Mouse (Mus musculus) macrophage (primary cell): ENCODE results near the gene Hemgn. TPM values are rescaled to one million over a fixed set of nuclear protein-coding genes. Genes with fewer than 3 reads are reported as not detected.

ENCODE experiments used
- H3K27ac ChIP-seq: fragments of 350-480 bp; formaldehyde crosslinking; 2 replicates; pipeline ENCODE4 v1.9.0; 2021
- H3K36me3 ChIP-seq: fragments of 350-480 bp; formaldehyde crosslinking; 2 replicates; pipeline ENCODE4 v1.9.0; 2021; ENCODE audit errors: inconsistent target
- H3K4me3 ChIP-seq: fragments of 350-480 bp; formaldehyde crosslinking; 2 replicates; pipeline ENCODE4 v1.9.0; 2021; ENCODE audit errors: inconsistent target
- H3K79me2 ChIP-seq: fragments of 350-480 bp; formaldehyde crosslinking; 2 replicates; pipeline ENCODE4 v1.9.0; 2021; ENCODE audit errors: inconsistent target
- WGBS: methylation state at CpG from one replicate; pipeline ENCODE4 v1.1.7; 2026; ENCODE audit warnings: inconsistent platforms; ENCODE audit not compliant: missing documents; 5-methylcytosine and 5-hydroxymethylcytosine counted together
- polyA plus RNA-seq: library from polyadenylated mRNA; stranded (reverse); fragments of 250-400 nt; gene quantifications from 3 replicates; pipeline ENCODE4 v1.2.4, GENCODE M21; 2018; ENCODE audit warnings: inconsistent platforms

The Hemgn gene
- polyA plus RNA-seq, 1 experiment from 2014 or later = not detected

DNA sequence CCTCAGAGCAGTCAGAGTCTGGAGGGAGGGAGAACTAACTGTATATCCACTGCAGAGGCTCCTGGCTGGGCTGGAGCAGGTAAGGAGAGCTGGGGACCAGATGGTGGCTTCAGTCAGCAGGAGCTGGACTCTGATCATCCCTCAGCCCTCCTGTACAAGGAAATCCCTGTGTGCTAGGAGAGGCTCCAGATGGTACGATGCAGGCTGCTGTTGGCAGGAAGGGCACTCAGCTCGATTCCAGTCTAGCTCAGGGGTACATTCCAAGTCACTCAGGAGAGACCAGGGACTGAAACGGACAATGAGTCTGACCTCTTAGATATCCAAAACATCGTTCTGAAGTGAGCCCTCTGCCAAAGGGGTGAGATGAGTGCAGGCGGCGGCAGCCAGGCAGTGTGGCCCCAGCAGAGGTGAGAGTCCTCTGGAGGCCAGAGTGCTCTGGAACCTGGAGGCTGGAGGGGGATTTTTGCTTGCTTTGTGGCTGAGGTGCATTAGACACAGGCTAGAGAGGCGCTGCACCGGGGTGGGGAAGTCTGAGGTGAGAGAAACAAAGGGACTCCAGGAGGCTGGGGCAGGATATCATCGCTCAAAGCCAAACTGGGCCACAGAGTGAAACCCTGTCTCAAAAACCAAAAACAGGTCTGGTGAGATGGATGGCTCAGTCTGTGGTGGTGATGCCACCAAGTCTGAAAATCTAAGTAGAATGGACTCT lies 32.1 kb upstream of the Hemgn start:
- Histone ChIP-seq H3K4me3 (no peak overlapping the region), H3K79me2 (no peaks in the 10 kb centered on the region), H3K27ac (no peak overlapping the region), H3K36me3 (no peaks in the 10 kb centered on the region)
- 93% methylated on average over 9 of the region's 9 CpGs for WGBS

DNA sequence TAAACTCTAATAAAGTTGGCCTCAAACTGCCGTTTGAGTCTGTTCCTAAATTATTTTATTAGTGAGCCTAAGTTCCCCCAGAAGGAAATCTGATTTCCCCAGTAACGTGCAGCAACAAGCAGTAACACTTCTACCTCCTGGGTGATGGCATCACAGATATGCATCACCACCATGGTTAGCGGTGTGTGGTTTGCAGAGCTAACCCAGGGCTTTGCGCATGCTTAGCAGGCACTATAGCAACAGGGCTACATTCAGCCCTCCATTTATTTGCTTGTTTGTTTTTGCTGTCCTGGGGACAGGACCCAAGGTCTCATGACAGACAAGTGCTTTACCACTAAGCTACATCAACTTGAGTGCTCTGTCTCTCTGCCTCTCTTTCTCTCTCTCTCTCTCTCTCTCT lies 29.2 kb upstream of the Hemgn start:
- Histone ChIP-seq H3K79me2 (no peaks in the 10 kb centered on the region), H3K27ac (no peak overlapping the region), H3K4me3 (no peak overlapping the region), H3K36me3 (no peaks in the 10 kb centered on the region)
- 34% methylated on average over 3 of the region's 4 CpGs for WGBS

GRCm38 (mm10) chr4:46432339-46433036 lies 19.2 kb upstream of the Hemgn start:
- Histone ChIP-seq H3K79me2 (no peaks in the 10 kb centered on the region), H3K36me3 (no peaks in the 10 kb centered on the region), H3K4me3 (no peak overlapping the region), H3K27ac (no peak overlapping the region)
- 91% methylated on average over 12 of the region's 12 CpGs for WGBS

DNA sequence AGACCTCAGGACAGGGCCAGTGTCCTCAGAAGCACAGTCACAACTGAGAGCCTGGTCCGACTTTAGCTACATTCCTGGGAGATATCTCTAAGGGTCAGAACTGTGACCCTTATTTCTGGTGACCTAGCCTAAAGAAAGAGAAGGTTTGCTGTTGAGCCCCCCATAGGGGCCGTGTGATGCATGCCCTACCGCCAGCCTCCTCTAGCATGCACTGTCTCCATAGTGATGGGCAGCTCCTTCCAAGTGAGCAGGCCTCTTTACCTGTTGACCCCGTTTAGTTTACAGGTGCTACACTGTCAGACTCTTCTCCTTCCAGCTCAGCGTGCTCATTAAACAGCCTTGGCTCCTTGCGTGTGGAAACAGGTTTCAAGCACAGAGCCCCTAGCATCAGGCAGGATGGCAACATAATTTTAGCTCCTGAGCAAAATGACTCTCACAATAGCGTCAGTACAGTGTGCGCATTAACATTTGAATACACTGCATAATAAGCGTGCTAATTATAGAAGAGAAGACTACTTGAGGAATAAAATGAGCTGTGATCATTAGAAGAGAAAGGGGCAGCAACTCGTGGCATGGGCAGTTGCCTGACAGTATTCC lies 15.7 kb upstream of the Hemgn start:
- H3K79me2 ChIP-seq = no peaks in the 10 kb centered on the region
- 91% methylated on average over 10 of the region's 10 CpGs for WGBS
- no peak overlapping the region for H3K27ac ChIP-seq
- no peak overlapping the region for H3K4me3 ChIP-seq
- no peaks in the 10 kb centered on the region for H3K36me3 ChIP-seq

- Histone ChIP-seq H3K36me3 (no peaks in the 10 kb centered on the region), H3K27ac (no peak overlapping the region), H3K79me2 (no peaks in the 10 kb centered on the region), H3K4me3 (no peak overlapping the region)
- WGBS = 74% methylated on average over 8 of the region's 8 CpGs
Measured at GRCm38 (mm10) chr4:46422625-46423024, 9.3 kb upstream of the Hemgn start.

DNA sequence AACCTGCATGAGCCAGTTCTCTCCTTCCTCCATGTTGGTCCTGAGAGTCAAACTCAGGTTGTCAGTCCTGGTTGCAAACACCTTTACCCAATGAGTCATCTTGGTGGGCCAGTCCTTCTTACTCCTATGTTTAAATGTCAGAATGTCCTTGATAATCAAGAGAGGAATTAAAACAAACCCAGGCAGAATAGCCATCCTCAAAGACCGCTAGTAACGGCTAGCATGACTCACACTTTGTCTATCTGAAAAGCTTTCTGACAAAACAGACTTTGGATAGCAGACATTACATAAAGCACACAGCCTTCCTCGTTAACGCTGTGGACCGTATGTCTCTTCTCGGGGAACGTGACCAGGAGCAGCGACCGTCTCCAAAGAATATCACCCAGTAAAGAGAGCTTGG lies 5.5 kb upstream of the Hemgn start:
- H3K36me3 ChIP-seq = no peaks in the 10 kb centered on the region
- 95% methylated on average over 9 of the region's 9 CpGs for WGBS

GRCm38 (mm10) chr4:46417491-46417890 lies 4.2 kb upstream of the Hemgn start:
- Histone ChIP-seq H3K4me3 (no peak overlapping the region), H3K27ac (no peak overlapping the region), H3K79me2 (no peaks in the 10 kb centered on the region), H3K36me3 (no peaks in the 10 kb centered on the region)
- WGBS = 48% methylated on average over 3 of the region's 3 CpGs

More for the DNA sequence above, 5.5 kb upstream of the Hemgn start:
- no peaks in the 10 kb centered on the region for H3K79me2 ChIP-seq
- H3K27ac ChIP-seq = no peak overlapping the region
- no peak overlapping the region for H3K4me3 ChIP-seq

GRCm38 (mm10) chr4:46412113-46412512 lies 1.2 kb downstream of the Hemgn start:
- Histone ChIP-seq H3K4me3 (no peak overlapping the region), H3K36me3 (no peaks in the 10 kb centered on the region), H3K27ac (peak overlapping the region; percentile 62), H3K79me2 (no peaks in the 10 kb centered on the region)
- 13% methylated on average over 1 of the region's 1 CpGs for WGBS

DNA sequence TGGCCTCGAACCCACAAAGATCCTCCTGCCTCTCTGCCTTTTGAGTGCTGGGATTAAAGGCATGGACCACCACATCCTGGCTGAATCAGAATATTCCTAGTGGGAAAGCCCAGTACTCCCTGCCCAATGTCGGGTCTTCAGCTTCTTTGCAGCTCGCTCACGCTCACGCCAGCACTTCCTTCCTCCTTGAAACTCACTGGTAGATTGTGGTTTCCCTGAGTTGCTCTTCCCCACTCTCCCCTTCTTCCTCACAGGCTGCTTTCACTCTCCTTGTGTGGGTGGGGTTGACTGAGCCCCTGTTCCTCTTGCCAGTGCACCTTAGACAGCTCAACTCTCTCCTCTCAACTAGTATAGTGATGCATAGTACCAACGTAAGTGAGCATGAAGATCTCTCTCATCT lies 1.8 kb downstream of the Hemgn start:
- H3K36me3 ChIP-seq = no peaks in the 10 kb centered on the region
- peak overlapping the region; percentile 62 for H3K27ac ChIP-seq
- no peaks in the 10 kb centered on the region for H3K79me2 ChIP-seq
- 4% methylated on average over 6 of the region's 6 CpGs for WGBS
- no peak overlapping the region for H3K4me3 ChIP-seq

DNA sequence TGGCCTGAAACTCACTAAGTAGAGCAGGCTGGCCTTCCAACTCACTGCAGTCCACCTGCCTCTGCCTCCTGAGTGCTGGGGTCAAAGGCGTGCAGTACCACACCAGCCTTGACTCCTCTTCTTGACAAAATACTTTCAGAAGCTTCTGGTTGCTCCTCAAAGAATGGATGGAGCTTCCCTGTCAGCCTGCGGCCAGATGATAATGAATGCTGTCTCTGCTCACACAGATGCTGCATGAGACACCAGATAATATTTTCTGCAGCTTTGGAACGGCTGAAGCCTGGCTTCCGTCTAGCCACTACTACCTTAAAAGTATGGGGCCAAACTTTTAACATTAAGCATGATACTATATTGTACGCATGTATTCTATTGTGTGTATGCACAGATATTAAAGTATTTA lies 2.6 kb downstream of the Hemgn start:
- no peaks in the 10 kb centered on the region for H3K79me2 ChIP-seq
- H3K27ac ChIP-seq = no peak overlapping the region
- 88% methylated on average over 5 of the region's 5 CpGs for WGBS
- H3K4me3 ChIP-seq = no peak overlapping the region
- no peaks in the 10 kb centered on the region for H3K36me3 ChIP-seq

DNA sequence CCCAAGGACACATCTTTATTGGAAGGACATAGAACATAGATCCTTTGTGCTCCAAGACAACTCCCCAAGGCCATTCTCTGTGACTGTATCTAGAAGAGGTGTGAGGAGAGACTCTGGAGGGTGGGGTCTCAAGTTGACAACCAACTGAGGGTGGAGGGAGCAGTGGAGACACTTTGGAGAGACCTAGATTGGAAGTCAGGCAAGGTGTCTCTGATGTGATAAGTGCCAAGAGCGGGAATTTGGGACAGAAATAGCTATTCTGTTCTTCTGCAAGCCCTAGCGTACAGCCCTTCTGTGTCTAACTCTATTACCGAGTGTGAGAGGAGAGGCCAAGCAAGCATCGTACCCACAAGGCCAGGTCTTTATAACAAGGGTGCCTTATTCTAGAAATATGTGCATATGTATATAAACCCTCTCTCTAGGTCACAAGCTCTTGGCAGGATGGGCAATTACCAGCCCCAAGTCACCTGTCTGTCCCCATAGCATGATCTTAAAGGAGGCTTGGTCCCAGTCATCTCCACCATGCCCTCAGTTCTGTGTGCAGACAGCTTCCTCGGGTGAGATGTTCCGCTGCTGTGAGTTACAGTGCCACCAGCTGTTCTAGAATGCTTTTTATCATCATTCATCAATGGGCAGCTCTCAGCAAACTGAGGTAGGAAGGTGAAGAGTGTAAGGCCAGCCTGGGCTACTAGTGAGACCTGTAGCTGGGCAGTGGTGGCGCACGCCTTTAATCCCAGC lies 6.2 kb downstream of the Hemgn start:
- Histone ChIP-seq H3K4me3 (no peak overlapping the region), H3K79me2 (no peaks in the 10 kb centered on the region), H3K27ac (no peak overlapping the region), H3K36me3 (no peaks in the 10 kb centered on the region)
- WGBS = 92% methylated on average over 8 of the region's 8 CpGs

- no peak overlapping the region for H3K27ac ChIP-seq
- WGBS = 49% methylated on average over 6 of the region's 6 CpGs
- H3K79me2 ChIP-seq = no peaks in the 10 kb centered on the region
- H3K36me3 ChIP-seq = no peaks in the 10 kb centered on the region
- H3K4me3 ChIP-seq = no peak overlapping the region
Measured at GRCm38 (mm10) chr4:46404042-46404795, 9.1 kb downstream of the Hemgn start.

DNA sequence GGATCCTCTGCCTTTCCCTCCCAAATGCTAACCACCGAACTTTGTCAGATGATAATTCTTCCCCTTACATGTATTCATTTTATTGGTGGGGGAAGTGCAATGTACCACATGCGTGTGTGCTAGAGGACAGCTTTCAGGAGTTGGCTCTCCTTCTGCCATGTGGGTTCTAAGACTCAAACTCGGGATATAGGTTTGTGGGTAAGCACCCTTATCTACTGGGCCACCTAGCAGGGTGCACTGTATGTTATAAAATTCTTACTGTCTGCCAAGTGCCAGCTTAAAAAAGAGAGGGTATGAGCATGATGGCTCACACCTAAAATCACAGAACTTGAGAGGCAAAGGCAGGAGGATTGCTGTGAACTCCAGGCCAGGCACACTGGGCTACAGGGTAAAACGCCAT lies 14.5 kb downstream of the Hemgn start:
- Histone ChIP-seq H3K36me3 (no peaks in the 10 kb centered on the region), H3K4me3 (no peak overlapping the region), H3K79me2 (no peaks in the 10 kb centered on the region), H3K27ac (no peak overlapping the region)
- WGBS = 65% methylated on average over 4 of the region's 4 CpGs

- H3K4me3 ChIP-seq = no peak overlapping the region
- H3K36me3 ChIP-seq = no peaks in the 10 kb centered on the region
- H3K79me2 ChIP-seq = no peaks in the 10 kb centered on the region
- 94% methylated on average over 5 of the region's 5 CpGs for WGBS
- no peak overlapping the region for H3K27ac ChIP-seq
Measured at GRCm38 (mm10) chr4:46395736-46396135, 17.6 kb downstream of the Hemgn start.
